Mouse (Mus musculus) liver (tissue): ENCODE measurements at regions not wholly inside any gene's neighbourhood (a gene's known extent, or its start where the extent isn't known, plus 50 kb on each side); places are given as distances from the start of the nearest gene placed in this dataset.
"Not testable (repeated sequence)": the region's sequence is repeated elsewhere in the genome, so short reads cannot be mapped to it uniquely, and the experiment has no call there.

Experiments
- DNase-seq: peaks from one replicate; pipeline ENCODE4 v3.0.0-alpha.2; 2020; ENCODE audit warnings: mixed read lengths

- no peak for DNase-seq
Measured at GRCm38 (mm10) chr3:22285904-22286303, 209.5 kb downstream of the Tbl1xr1 start.

- no peak for DNase-seq
Measured at GRCm38 (mm10) chr3:22293466-22293865, 217.0 kb downstream of the Tbl1xr1 start.

- not testable (repeated sequence) for DNase-seq
Measured at GRCm38 (mm10) chr3:22294081-22294480, 217.6 kb downstream of the Tbl1xr1 start.

GRCm38 (mm10) chr3:22296925-22297324, 220.5 kb downstream of the Tbl1xr1 start:
- DNase-seq: not testable (repeated sequence)

GRCm38 (mm10) chr3:22297831-22298230, 221.4 kb downstream of the Tbl1xr1 start:
- not testable (repeated sequence) for DNase-seq

GRCm38 (mm10) chr3:22300553-22300952, 224.1 kb downstream of the Tbl1xr1 start:
- no peak for DNase-seq

- DNase-seq: no peak
Measured at GRCm38 (mm10) chr3:22301991-22302517, 225.6 kb downstream of the Tbl1xr1 start.

GRCm38 (mm10) chr3:22304145-22304544, 227.7 kb downstream of the Tbl1xr1 start:
- DNase-seq: no peak

GRCm38 (mm10) chr3:22306624-22307023, 230.2 kb downstream of the Tbl1xr1 start:
- peak; percentile 17 for DNase-seq

- peak; percentile 65 for DNase-seq
Measured at GRCm38 (mm10) chr3:22308962-22309361, 232.5 kb downstream of the Tbl1xr1 start.

- DNase-seq: no peak
Measured at GRCm38 (mm10) chr3:22316466-22317185, 240.2 kb downstream of the Tbl1xr1 start.

GRCm38 (mm10) chr3:22320425-22320824, 244.0 kb downstream of the Tbl1xr1 start:
- DNase-seq: not testable (repeated sequence)

GRCm38 (mm10) chr3:22331240-22331639, 254.8 kb downstream of the Tbl1xr1 start:
- no peak for DNase-seq
